Mouse (Mus musculus): ENCODE results near the gene Mgrn1.

Gene Mgrn1

DNA sequence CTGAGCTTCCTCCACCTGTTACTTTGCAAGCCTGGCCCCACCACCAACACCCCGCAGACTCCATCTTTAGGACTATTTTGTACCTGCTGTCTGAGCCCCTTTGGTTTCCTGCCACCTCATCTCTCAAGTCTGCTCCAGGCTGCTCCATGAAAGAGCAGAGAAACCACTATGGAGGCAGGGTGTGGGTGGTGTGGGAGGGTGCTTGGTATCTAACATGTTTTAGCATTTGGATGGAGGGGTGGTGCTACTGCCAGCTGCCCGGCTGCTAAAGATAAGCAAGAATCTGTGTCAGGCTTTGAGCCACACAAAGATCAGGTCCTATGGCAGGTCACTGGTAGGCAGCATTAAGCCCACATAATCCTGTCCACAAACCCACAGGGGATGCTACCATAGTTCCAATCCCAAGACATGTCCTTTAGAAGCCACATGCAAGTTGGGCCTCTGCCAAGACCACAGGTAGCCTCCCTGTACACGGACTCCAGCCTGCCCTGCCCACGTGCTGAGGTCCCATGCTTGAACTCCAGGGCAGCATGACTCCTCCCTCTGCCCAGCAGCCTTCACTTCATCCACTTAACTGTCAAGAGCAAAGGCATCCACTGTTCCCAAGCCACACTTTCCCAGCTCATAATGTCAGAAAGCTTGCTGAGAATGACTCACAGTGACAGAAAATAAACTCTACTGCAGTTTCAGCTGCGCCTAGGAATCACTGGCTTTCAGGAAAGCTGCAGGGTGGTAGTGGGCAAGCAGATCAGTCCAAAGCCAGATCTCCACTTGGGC is 92.4 kb downstream of the Mgrn1 start:
- peak; percentile 31 for DNase-seq (ENCODE audit: low read depth, low spot score)

DNA sequence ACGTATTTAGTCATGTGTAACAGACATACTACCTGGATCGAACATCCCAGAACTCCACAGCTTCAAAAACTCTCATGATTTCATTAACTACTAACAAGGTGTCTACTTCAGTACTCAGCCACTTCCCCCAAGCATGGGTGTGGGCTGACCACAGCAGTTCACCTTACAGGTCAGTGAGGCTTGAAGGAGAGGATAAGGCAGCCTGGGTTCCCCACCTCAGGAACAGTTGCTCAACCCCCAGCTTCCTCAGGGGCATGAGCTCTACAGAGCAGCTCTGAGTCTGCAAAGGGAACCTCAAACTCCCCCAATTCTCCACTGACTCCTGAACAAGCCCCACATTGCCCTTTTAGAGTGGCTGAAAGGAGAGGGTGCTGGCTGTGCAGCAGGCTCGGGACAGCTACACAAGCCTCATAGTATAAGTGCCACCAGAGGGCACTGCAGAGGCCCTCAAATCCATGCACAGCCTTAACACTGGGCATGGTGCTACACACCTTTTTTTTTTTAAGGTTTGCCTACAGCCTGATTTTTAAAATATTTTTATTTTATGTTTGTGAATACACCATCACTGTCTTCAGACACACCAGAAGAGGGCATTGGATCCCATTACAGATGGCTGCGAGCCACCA is 93.8 kb downstream of the Mgrn1 start:
- peak; percentile 82 for DNase-seq (ENCODE audit: low read depth, low spot score)

GRCm38 (mm10) chr16:4984717-4985116 is 98.7 kb downstream of the Mgrn1 start:
- DNase-seq (ENCODE audit: low read depth, low spot score), result no peak
